Mouse (Mus musculus) large intestine, adult 2 months (tissue): ENCODE results near the gene Vgf. TPM values are rescaled to one million over a fixed set of nuclear protein-coding genes. Genes with fewer than 3 reads are reported as not detected.
A peak's percentile ranks its signal among the peaks of the same experiment; 100 is the strongest.

Experiments
- DNase-seq: peaks from one replicate; pipeline ENCODE4 v3.0.0-alpha.2; 2012; ENCODE audit warnings: low read depth, low spot score
- WGBS: fragments of 180-500 bp; shearing (Covaris S2); methylation state at CpG from one replicate; pipeline ENCODE4 v1.1.7; 2018; 5-methylcytosine and 5-hydroxymethylcytosine counted together
- polyA plus RNA-seq: library from polyadenylated mRNA; depleted of rRNA; stranded (reverse); fragments of >200 nt; gene quantifications from 2 replicates; pipeline ENCODE4 v1.2.3, GENCODE M21; 2012

The Vgf gene
- polyA plus RNA-seq, 1 experiment, result 0.25 TPM

DNA sequence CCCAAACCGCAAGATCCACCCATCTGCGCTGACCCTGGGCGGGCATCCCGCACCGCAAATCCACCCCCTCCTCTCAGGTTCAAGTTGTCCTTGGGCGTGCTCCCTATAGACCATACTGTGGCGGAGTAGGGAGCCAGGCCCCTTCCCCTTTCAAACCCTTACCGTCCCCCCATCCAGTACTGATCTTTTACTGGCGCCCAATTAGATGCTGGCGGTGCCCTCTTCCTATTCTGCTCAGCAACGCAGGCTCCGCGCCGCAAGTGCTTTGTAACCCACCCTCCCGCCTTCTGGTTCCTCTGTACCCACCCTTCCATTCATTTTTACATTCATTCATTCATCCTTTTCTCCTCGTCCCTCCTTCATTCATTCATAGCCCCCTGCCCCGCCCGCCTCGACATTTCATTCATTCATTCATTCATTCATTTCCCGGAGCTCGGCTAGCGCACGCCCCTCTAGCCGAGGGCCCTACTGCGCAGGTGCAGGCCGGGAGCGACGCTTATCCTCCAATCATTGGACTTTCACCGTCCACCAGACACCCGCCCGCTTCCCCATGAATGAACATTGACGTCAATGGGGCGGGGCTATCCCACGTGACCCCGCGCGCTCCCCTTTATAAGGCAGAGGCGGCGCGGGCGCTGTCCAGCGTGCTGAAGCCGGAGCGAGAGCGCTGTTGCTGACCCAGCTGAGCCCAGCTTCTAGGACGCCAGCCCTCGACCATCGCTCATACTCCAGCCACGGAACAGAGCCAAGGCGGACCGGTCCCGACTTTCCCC, 3.6 kb downstream of the Vgf start:
- 1% methylated on average over 52 of the region's 52 CpGs for WGBS

DNA sequence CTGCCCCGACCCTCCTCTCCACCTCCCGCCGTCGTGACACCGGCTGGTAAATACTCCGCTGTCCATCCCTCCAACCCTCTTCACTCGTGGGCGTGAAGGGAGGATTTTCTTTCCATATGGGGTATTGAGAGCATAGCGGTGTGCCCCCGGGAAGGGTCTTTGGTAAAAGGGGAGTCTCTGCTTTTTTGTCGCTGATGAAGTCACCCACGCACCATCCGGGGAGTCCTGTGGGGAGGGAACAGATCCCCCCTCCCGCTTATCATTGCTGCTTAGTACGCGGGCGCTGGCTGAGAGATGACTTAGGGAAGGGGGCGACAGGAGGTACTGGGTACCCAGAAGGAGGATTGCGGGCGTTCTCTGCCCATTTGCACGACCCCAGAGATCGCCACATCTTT, 4.2 kb downstream of the Vgf start:
- 17% methylated on average over 22 of the region's 22 CpGs for WGBS
- DNase-seq, result no peak

More for the DNA sequence above, 3.6 kb downstream of the Vgf start:
- DNase-seq, result peak; percentile 84

DNA sequence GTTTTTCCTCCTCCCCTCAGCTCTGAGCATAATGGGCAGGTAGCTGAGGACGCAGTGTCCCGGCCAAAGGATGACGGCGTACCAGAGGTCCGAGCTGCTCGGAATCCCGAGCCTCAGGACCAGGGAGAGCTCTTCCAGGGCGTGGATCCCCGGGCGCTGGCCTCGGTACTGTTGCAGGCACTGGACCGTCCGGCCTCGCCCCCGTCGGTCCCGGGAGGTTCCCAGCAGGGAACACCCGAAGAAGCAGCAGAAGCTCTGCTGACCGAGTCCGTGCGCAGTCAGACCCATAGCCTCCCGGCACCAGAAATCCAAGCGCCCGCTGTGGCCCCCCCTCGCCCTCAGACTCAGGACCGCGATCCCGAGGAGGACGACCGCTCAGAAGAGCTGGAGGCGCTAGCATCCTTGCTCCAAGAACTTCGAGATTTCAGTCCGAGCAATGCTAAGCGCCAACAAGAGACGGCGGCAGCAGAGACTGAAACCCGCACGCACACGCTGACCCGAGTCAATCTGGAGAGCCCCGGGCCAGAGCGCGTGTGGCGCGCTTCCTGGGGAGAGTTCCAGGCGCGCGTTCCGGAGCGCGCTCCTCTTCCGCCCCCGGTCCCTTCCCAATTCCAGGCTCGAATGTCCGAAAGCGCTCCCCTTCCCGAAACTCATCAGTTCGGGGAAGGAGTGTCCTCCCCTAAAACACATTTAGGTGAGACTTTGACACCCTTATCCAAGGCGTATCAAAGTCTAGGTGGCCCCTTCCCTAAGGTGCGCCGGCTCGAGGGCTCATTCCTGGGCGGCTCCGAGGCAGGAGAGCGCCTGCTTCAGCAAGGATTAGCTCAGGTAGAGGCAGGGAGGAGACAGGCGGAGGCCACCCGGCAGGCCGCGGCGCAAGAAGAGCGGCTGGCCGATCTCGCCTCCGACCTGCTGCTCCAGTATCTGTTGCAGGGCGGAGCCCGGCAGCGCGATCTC, 5.2 kb downstream of the Vgf start:
- WGBS, result 2% methylated on average over 78 of the region's 78 CpGs

DNA sequence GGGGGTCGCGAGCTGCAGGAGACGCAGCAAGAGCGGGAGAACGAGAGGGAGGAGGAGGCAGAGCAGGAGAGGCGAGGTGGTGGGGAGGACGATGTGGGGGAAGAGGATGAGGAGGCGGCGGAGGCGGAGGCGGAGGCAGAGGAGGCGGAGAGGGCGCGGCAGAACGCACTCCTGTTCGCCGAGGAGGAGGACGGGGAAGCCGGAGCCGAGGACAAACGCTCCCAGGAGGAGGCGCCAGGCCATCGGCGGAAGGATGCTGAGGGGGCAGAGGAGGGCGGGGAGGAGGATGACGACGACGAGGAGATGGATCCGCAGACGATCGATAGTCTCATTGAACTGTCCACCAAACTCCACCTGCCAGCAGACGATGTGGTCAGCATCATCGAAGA, 5.8 kb downstream of the Vgf start:
- WGBS, result 2% methylated on average over 33 of the region's 33 CpGs

More for the DNA sequence above, 5.2 kb downstream of the Vgf start:
- no peak for DNase-seq

DNA sequence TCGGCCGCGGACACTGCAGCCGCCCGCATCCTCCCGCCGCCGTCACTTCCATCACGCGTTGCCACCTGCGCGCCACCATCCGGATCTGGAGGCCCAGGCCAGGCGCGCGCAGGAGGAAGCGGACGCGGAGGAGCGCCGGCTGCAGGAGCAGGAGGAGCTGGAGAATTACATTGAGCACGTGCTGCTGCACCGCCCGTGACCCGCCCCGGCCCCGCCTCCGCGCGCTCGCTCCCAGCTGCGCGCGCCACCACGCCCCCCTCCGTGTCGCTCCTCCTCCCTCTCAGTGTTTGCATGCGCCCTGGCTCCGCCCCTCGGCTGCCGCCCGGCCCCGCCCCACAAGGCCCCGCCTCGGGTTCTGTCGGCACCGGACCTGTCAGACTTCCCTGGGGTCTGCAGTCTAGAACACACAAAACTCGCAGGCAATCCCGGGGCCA, 6.5 kb downstream of the Vgf start:
- peak; percentile 58 for DNase-seq
- under 1% methylated on average over 49 of the region's 49 CpGs for WGBS

More for the DNA sequence above, 5.8 kb downstream of the Vgf start:
- no peak for DNase-seq

DNA sequence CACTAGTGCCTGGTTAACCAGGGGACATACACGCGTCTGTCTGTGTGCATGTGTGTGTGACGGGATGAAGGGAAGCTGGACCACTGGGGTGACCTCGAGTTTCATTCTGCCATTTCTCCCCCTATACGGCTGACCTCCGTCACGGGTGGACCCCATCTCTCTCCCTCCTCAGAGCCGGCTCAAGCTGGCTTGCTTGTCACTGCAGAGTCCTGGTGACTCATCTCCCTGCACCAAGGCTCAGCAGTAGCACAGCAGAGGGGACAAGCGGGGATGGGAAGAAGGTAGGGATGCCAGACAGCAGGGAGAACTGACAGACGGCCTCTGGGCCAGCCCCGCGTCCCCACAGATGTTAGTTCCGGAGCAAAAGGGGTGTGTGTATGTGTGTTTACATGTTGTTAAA, 10.0 kb downstream of the Vgf start:
- DNase-seq, result no peak
- WGBS, result 86% methylated on average over 13 of the region's 13 CpGs

DNA sequence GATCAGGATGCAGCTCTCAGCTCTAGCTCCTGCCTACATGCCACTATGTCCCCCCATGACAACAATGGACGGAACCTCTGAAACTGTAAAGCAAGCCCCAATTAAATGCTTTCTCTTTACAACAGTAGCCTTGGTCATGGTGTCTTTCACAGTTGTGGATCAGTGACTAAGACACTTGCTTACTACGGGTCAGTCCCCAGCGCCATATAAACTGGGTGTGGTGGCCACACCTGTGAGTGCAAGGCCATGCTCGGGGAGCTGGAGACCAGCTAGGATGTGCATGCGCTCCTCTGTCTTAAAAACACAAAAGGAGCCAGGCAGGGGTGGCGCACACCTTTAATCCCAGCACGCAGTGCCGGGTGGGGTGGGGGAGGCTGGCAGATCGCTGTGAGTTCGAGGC, 13.3 kb downstream of the Vgf start:
- WGBS, result 57% methylated on average over 10 of the region's 10 CpGs
- no peak for DNase-seq

DNA sequence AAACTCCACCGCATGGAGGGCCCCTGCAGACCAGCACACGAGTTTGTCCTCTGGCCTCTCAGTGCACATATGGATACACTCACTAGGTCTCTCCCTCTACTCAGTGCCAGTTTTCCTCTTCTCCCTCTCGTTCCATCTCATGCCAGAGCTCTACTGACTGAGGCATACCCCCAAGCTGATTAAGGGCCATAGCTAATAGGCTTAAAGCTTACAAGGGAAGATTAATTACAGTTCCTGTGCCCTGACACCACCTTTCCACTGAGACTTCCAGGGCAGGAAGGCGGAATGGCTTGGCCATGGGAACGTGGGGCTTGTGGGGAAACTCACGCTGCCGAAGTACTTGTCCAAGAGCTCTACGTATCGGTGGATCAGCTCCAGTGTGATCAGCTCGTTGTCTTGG, 15.2 kb downstream of the Vgf start:
- WGBS, result 90% methylated on average over 10 of the region's 10 CpGs

DNA sequence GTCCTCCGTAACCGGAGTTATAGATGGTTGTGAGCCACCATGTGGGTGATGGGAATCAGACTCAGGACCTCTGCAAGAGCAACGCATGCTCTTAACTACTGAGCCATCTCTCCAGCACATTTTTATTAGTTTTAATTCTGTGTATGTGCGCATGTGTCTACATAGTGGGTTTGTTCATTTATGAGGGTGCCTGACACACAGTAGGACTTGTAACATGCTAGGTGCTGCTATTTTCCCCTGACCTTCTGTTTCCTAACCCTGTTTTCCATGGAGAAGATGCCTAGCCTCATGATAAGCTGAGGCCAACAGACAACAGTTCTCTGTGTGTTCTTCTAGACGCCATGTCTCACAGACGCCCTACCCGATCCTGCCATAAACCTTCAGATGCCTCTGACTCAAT, 17.8 kb downstream of the Vgf start:
- no peak for DNase-seq
- WGBS, result 94% methylated on average over 7 of the region's 7 CpGs

More for the DNA sequence above, 15.2 kb downstream of the Vgf start:
- no peak for DNase-seq

DNA sequence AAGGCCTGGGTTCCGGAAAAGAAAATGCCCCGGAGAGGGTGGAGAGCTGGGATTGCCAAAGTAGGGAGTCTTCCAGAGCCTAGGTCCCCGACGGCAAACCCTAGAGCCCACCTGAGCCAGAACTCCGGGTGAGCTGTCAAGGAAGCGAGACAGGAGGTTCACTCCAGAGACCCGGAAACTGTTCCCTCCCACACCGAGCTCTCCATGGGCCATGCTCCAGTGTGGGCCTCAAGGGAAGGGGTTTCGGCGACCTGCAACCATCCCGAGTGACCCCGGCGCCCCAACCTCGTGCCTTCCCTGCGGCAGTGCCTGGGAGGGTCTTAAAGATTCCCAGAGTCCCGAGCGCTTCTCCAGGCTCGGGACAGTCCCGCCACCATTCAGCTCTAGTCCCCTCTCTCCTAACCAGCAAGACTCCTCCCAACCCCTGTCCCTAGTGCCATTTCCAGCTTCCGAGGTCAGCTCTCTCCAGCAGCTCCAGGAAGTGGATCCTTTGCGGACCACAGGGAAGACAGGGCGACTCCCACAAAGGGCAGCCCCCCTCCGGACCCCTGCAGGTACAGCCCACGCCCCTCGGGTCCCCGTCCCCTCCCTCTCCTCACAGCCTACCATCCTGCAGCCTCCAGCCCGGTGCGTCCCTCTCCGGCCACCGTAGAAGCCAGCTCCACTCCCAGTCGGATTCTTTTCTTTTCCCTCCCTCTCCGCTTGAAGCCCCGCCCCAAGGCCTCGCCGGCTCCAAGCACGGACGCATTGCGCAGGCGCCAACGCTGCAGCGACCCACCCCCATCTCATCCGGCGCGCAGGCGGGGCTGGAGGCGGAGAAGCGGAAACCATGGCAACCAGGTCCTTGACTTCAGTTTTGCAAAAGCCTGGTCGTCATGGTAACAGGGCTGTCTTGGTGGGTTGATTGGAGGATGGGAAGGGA, 19.5 kb downstream of the Vgf start, which contains the start of gene Ap1s1:
TSS of gene Ap1s1 (minus strand) at position 734 of the 922 bp plus-strand sequence.
- DNase-seq, result peak; percentile 76
- under 1% methylated on average over 48 of the region's 48 CpGs for WGBS

DNA sequence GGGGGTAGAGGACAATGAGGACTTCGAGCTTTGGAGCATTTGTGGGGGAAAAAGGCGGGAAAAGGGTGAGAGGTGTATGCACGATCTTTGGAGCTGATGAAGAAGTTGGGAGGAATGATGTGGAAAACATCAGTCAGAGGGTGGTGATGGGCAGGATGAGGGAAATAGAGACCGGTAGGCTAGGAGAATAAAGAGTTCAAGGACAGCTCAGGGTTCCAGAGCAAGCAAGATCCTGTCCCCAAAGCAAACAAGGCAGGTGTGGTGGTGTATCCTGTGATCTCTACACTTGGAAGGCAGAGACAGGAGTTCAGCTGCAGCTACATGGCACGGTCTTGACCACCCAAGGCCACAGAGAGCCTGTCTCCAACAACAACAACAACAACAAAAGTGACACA, 20.1 kb downstream of the Vgf start:
- no peak for DNase-seq
- 16% methylated on average over 5 of the region's 5 CpGs for WGBS

DNA sequence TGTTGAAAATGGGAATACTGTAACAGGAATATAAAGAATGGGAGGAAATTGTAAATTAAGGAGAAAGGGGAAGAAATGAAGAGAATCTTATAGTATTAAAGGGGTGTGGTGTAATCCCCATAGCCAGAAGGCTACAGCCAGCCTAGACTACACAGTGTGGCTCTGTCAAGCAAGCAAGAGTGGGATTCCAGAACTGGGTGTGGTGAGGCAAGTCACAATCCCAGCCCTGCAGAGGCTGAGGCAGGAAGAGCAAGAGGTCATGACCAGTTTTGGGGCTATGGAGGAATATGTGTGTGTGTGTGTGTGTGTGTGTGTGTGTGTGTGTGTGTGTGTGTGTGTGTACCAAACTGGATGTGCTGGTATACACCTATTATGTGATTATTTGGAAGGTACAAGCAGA, 20.8 kb downstream of the Vgf start:
- DNase-seq, result no peak

DNA sequence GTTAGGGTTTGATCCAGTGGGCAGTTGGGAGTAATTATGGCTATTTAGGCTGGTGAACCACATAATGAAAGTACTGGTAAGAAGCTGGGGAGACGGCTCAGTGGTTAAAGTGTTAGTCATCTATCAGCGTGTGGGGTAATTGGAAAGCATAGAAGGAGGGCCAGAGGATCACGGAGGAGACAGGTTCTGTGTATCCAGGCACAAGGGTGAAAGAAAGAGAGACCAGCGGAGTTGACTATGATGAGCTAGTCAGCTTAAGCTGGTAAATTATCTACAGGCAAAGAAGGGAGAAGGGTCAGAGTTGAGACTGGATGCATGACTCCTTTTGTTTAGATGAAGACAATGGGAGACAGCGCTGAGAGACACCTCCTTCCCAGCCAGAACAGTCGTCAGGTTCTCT, 24.9 kb downstream of the Vgf start:
- no peak for DNase-seq
- WGBS, result 42% methylated on average over 6 of the region's 6 CpGs

DNA sequence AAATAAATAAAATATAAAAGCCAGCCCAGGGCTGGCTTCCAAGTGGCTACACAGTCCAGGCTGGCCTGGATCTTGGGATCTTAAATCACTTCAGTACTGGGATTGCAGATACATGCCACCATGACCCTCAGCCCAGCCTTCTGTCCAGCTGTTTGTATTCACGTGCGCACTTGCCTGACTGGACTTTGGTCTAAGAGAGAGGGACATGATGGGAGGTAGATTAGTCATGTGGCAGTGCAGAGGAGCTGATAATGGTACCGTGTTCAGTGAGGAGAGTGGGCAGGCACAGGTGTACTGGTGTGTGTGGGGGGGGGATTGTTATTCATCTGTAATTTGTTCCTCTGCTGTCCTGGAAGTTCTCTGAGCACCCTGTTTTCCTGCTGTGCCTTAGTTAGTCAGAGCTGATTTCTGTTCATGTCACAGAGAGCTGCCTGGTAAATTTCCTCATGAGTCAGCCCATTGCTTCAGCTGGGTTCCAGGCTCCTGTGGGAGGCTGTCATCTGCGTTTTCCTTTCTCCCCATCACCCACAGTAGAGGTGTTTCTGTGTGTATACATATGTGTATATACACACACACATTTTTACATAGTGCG, 25.8 kb downstream of the Vgf start:
- WGBS, result 48% methylated on average over 5 of the region's 5 CpGs

DNA sequence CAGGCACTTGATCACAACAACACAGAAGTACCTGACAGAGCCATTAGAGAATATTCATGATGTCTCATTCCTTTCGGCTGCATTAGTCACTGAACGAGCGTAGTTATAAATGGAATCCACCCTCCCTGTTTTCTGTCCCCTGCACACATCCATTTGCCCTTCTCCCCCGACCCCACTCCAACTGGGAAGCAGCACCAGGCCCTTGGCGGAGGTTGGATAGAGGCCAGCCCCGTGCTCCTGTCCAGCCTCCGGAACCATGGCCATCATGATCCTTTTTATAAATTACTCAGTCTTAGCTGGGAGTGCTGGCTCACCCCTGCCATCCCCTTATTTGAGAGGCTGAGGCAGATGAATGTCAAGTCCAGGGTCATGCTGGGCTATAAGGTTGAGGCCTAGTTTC, 28.1 kb downstream of the Vgf start:
- no peak for DNase-seq
- WGBS, result 85% methylated on average over 7 of the region's 7 CpGs

More for the DNA sequence above, 25.8 kb downstream of the Vgf start:
- DNase-seq, result no peak

DNA sequence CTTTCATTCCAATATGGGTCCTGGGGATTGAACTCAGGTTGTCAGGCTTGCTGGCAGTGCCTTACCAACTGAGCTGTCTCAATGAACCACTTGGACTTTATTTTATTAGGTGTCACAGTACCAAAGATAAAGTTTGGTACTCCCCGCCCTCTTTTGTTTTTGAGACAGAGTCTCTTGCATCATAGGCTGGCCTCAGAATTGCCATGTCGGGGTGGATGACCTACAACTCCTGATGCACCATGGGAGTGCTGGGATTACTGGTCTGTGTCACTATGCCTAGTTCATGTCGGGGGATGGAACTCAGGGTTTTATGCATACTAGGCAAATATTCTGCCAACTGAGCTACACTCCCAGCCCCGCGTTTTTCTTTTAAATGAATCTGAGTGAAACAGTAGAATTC, 28.7 kb downstream of the Vgf start:
- 52% methylated on average over 5 of the region's 5 CpGs for WGBS

DNA sequence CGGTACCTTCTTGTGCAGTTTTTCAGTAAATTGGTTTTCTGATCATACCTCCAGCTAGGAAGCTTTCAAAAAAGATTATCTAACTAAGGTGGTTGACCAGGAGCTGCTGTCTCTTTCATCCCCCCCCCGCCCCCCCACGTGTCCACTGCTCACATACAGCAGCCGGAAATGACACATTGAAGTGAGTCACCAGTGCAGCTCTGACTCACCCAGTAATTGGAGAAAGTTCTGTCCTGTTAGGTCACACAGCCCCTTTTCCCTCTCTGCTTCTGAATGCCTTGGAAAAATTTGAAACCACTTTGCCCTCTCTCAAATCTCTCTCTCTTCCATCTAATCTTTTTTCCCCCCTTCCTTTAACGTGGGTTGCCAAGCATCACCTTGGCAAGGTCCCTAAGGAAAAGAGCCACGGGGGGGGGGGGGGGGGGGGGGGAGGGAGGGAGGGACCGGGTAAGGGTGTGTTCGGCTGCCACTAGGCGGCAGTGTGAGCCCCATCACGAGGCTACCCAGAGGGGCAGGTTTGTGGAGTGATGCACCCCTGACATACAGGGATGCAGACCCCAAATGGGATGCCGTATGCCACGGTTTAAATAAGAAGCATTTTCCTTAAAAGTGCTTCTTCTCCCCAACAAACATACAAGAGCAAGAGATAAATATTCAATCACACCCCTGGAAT, 35.8 kb downstream of the Vgf start:
- no peak for DNase-seq
- WGBS, result 14% methylated on average over 11 of the region's 12 CpGs

More for the DNA sequence above, 28.7 kb downstream of the Vgf start:
- DNase-seq, result no peak

DNA sequence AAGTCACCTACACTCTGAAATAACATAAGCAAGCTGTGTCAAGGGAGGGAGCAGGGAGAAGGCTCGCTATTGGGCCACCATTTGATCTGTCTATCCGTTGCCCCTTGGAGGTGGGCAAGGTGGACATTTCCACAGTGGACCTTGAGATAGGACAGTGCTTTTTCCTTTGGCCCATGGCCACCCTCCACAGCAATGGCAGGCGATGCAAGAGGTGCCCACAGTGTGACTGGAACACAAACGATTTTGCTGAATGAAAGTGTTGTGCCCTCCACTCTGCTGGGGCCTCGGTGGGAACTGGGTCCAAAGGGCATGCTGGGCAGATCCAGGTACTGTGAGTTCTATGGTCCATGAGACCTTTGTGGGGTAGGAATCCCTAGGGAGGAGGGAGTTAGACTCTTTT, 36.4 kb downstream of the Vgf start:
- 74% methylated on average over 5 of the region's 5 CpGs for WGBS
- no peak for DNase-seq

DNA sequence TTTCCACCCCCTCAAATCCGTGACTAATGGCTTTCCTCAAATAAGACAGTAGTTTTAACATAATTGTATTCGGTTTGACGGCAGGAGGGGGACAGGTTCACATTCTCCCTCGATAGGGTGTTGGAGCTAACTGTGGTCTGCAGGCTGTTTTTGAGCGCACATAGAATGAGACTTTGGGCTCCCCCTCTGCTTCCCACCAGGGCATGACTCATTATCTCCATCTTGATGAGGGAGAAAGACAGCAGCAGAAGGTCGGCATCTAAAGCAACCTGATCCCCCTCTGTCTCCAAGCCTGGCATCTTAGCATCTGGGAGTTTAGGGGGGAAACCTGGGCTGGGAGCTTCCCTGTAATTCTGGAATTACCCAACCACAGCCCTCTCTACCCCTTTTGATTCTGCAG, 39.3 kb downstream of the Vgf start:
- DNase-seq, result no peak
- WGBS, result 69% methylated on average over 6 of the region's 6 CpGs
